Mouse (Mus musculus) forebrain, embryonic 12.5 days (tissue): ENCODE results near the gene Bcl2l12. TPM values are rescaled to one million over a fixed set of nuclear protein-coding genes. Genes with fewer than 3 reads are reported as not detected.

Experiments
- ATAC-seq: fragments of 200-750 bp; cut with Nextera tagmentation; 2 replicates; pipeline ENCODE4 v1.8.0; 2017; ENCODE audit warnings: moderate TSS enrichment; ENCODE audit not compliant: low FRiP score
- H3K27ac ChIP-seq: fragments of 300-500 bp; sonication (generic); 2 replicates; pipeline ENCODE4 v1.5.1; 2016; ENCODE audit warnings: mild to moderate bottlenecking
- H3K27me3 ChIP-seq: fragments of 300-500 bp; sonication (generic); 2 replicates; pipeline ENCODE4 v1.6.1; 2016; ENCODE audit warnings: mild to moderate bottlenecking
- H3K36me3 ChIP-seq: fragments of 300-500 bp; sonication (generic); replicated peaks from 2 replicates; pipeline ENCODE4 v1.6.1; 2016; ENCODE audit warnings: mild to moderate bottlenecking
- H3K4me1 ChIP-seq: fragments of 300-500 bp; sonication (generic); 2 replicates; pipeline ENCODE4 v1.6.1; 2016
- H3K4me2 ChIP-seq: fragments of 300-500 bp; sonication (generic); 2 replicates; pipeline ENCODE4 v1.6.1; 2016; ENCODE audit warnings: mild to moderate bottlenecking, moderate library complexity
- H3K4me3 ChIP-seq: fragments of 300-500 bp; sonication (generic); replicated peaks from 2 replicates; pipeline ENCODE4 v1.5.1; 2016; ENCODE audit warnings: mild to moderate bottlenecking
- H3K9ac ChIP-seq: fragments of 300-500 bp; sonication (generic); 2 replicates; pipeline ENCODE4 v1.6.1; 2016; ENCODE audit warnings: mild to moderate bottlenecking
- H3K9me3 ChIP-seq: fragments of 300-500 bp; sonication (generic); 2 replicates; pipeline ENCODE4 v1.6.1; 2016
- WGBS: fragments of 180-500 bp; shearing (Covaris S2); methylation state at CpG from one replicate; pipeline ENCODE4 v1.1.7; 2016; 5-methylcytosine and 5-hydroxymethylcytosine counted together
- polyA plus RNA-seq: library from polyadenylated mRNA; unstranded; fragments of >200 nt; fragmentation: Nextera tagmentation; extraction: Ambion mirVana; gene quantifications from 2 replicates; pipeline ENCODE4 v1.2.1, GENCODE M21; 2016

Bcl2l12 gene
- polyA plus RNA-seq, 1 experiment from 2014 or later, result 66.4 TPM

DNA sequence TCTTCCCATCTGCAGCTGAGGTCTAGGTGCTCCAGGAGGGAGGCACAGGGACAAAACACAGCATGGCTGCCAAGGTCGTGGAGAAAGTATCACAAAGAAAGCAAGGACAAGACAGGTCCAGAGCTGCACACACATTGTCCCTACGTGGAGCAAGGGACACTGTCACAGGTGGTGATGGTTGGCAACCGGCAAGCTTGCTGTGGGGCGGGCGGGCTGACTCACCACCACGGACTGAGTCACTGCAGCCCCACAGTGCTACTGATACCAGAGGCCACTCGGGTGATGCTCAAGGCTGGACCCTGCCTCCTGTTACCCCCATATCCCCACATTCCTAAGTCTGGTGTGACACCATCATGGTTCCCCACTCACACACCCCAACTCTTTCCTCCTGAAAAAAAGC is 3.9 kb upstream of the Bcl2l12 start:
- no peak overlapping the region for H3K4me2 ChIP-seq
- H3K9ac ChIP-seq, result no peak overlapping the region
- no peak overlapping the region for H3K27ac ChIP-seq
- no peak for ATAC-seq
- H3K27me3 ChIP-seq, result no peaks in the 10 kb centered on the region
- H3K9me3 ChIP-seq, result no peaks in the 10 kb centered on the region
- peaks cover 19% of the 10 kb centered on the region for H3K4me1 ChIP-seq
- H3K4me3 ChIP-seq, result no peak overlapping the region
- H3K36me3 ChIP-seq, result peaks cover 81% of the 10 kb centered on the region
- WGBS, result 89% methylated on average over 7 of the region's 7 CpGs

DNA sequence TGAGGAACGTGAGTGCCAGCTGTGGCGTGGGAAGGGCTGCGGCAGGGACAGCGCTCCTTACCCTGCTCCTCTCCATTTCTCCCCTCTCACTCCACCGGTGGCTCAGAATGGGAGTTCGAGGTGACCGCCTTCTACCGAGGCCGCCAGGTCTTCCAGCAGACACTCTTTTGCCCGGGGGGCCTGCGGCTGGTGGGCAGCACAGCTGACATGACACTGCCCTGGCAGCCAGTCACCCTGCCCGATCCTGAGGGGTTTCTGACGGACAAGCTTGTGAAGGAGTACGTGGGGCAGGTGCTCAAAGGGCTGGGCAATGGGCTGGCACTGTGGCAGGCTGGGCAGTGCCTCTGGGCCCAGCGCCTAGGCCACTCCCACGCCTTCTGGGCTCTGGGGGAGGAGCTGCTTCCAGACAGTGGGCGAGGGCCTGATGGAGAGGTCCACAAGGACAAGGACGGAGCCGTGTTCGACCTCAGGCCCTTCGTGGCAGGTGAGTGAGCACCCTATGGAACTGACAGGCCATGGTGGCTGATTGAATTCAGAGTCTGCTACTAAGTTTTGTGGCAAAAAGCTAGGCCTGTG is 2.1 kb upstream of the Bcl2l12 start:
- Histone ChIP-seq H3K27ac (no peak overlapping the region), H3K4me1 (peaks cover 32% of the 10 kb centered on the region), H3K4me2 (no peak overlapping the region), H3K9ac (peak overlapping the region; percentile 21; the same call in 1 of the 2 replicates), H3K4me3 (0 out of 2 replicates have a peak overlapping the region, but pooled peaks have one; percentile 1), H3K36me3 (peaks cover 62% of the 10 kb centered on the region), H3K9me3 (no peaks in the 10 kb centered on the region), H3K27me3 (no peaks in the 10 kb centered on the region)
- 89% methylated on average over 21 of the region's 21 CpGs for whole genome bisulfite sequencing
- no peak for ATAC-seq

DNA sequence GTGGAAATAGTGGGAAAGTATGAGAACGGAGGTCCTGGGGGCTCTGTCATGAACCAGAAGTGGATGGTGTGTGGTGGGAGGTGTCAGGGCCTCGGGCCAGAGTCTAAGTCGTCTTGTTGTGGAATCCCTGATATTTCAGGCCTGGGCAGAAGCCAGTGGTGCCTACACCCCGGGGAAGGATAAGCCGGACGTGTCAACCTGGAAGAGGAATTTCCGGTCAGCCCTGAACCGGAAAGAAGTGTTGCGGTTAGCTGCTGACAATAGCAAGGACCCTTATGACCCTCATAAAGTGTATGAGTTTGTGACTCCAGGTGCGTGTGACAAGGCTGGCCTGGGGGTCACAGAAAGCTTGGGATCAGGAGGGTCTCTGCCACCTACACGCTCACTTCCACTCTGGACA is 1.2 kb upstream of the Bcl2l12 start:
- no peaks in the 10 kb centered on the region for H3K9me3 ChIP-seq
- 90% methylated on average over 11 of the region's 11 CpGs for WGBS
- ATAC-seq, result no peak
- H3K27me3 ChIP-seq, result no peaks in the 10 kb centered on the region
- peaks cover 62% of the 10 kb centered on the region for H3K36me3 ChIP-seq
- H3K4me2 ChIP-seq, result no peak overlapping the region
- peaks cover 32% of the 10 kb centered on the region for H3K4me1 ChIP-seq
- no peak overlapping the region for H3K4me3 ChIP-seq
- no peak overlapping the region for H3K9ac ChIP-seq
- H3K27ac ChIP-seq, result no peak overlapping the region

DNA sequence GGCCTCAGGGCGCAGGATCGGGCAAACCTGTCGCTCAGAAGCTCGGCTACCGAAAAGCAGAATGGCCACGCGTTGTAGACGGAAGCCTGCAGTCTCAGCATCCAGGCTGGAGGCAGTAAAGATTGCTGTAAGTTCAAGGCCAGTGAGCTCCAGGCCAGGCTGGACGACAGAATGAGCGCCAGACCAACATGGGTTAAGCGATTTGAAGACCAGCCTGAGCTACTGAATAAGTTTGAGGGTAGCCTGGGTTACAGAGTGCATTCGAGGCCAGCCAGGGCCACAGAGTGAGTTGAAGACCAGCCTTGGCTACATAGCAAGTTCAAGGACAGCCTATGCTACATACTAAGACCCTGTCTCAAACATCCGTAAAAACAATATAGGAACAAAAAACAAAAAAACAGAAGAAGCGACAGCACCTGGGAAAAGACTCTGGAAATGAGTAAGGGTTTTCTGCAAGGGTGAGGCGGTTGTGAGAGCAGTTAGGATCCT is 528 bp downstream of the Bcl2l12 start:
- Histone ChIP-seq H3K4me2 (peak overlapping the region; percentile 66), H3K4me1 (peaks cover 32% of the 10 kb centered on the region), H3K9me3 (no peaks in the 10 kb centered on the region), H3K27me3 (no peaks in the 10 kb centered on the region), H3K9ac (peak overlapping the region; percentile 80), H3K36me3 (peaks cover 62% of the 10 kb centered on the region), H3K4me3 (peak overlapping the region; percentile 66), H3K27ac (peak overlapping the region; percentile 82)
- 5% methylated on average over 15 of the region's 15 CpGs for WGBS
- ATAC-seq, result no peak

DNA sequence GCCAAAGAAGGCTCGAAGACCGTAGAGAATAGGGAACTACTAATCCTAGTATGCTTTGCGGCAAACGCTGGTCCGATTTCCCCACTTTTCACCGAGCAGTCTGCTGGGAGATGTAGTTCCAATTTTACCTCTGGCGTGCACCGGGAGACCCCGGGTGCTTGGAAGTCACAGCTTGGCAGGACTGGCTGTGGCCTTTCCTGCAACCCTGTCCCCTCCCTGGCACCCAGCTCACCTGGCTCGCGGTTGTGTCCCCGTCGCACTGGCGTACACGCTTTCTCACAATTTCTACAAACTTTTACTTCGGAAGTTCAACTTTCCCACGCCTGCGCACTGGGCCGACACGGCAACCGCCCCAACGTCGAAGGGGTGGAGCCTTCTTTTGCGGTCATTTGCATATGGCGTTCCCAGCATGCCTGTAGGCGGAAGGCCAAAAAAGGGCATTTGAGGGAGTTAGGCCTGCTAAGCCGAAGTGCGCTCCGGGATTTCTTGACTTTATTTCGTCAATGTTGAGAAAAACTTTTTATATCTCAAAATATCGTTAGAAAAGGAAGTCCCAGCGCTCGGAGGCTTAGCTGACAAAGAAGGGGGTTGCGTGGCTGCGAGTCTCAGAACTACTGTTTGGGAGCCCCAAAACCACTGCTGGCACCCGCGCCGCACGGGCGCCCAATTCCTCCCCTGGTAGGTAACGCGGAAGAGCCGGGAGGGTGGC is 1.1 kb downstream of the Bcl2l12 start, which contains the start of gene Irf3:
TSS of gene Irf3 (plus strand) at position 418 of the 709 bp plus-strand sequence.
- under 1% methylated on average over 43 of the region's 43 CpGs for WGBS
- no peaks in the 10 kb centered on the region for H3K27me3 ChIP-seq
- no peaks in the 10 kb centered on the region for H3K9me3 ChIP-seq
- peak; percentile 92 for ATAC-seq
- peaks cover 32% of the 10 kb centered on the region for H3K4me1 ChIP-seq
- H3K4me3 ChIP-seq, result peak within 1 kb of the TSS; percentile 66
- peak within 1 kb of the TSS; percentile 66 for H3K4me2 ChIP-seq
- peak within 1 kb of the TSS; percentile 80 for H3K9ac ChIP-seq
- H3K27ac ChIP-seq, result peak within 1 kb of the TSS; percentile 82
- H3K36me3 ChIP-seq, result peaks cover 62% of the 10 kb centered on the region

GRCm38 (mm10) chr7:44996672-44997071 is 1.8 kb downstream of the Bcl2l12 start:
- no peak for ATAC-seq
- 18% methylated on average over 10 of the region's 10 CpGs for WGBS
- Histone ChIP-seq H3K4me2 (peak overlapping the region; percentile 66), H3K27me3 (no peaks in the 10 kb centered on the region), H3K9me3 (no peaks in the 10 kb centered on the region), H3K36me3 (peaks cover 62% of the 10 kb centered on the region), H3K4me1 (peaks cover 32% of the 10 kb centered on the region), H3K9ac (peak overlapping the region; percentile 80), H3K4me3 (peak overlapping the region; percentile 66), H3K27ac (peak overlapping the region; percentile 57; the same call in 1 of the 2 replicates)

GRCm38 (mm10) chr7:44986879-44987718 is 11.4 kb downstream of the Bcl2l12 start:
- Histone ChIP-seq H3K4me1 (peaks cover 43% of the 10 kb centered on the region), H3K4me2 (peak overlapping the region; percentile 72), H3K36me3 (peaks cover 35% of the 10 kb centered on the region), H3K4me3 (peak overlapping the region; percentile 96), H3K9ac (peak overlapping the region; percentile 84), H3K9me3 (no peaks in the 10 kb centered on the region), H3K27ac (peak overlapping the region; percentile 95), H3K27me3 (no peaks in the 10 kb centered on the region)
- peak; percentile 22 for ATAC-seq
- WGBS, result under 1% methylated on average over 29 of the region's 29 CpGs

DNA sequence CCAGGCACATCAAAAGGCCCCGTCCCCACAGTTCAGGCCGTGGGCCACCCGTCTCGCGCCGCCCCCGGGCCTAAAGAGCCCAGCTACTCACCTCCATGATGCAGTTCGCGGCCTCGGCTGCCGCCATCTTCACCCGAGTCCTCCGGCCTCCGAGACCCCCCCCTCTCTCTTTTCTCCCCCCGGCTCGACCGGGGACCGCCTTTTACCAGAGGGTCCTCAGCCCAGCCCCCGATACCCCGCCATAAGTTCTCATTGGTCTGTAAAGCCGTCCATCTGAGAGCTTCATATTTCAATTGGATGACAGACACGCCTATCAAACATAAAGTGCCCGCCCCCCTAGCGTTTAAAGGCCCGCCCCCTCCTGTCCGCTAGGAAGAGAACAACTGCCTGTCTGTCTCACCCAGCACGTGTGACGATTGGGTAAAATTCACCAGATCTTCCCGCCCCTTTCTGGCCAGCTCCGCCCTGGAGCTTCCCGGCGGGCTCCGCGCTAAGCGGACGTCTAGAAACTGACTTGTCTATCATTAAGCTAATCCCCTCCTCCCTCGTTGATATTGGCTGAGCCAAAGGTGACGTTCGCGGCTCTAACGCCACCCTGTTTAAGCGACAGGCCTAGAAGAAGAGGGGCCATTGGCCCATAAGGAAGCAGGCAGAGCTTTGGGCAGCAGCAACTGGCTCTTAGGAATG is 12.2 kb downstream of the Bcl2l12 start, which contains the start of gene Prmt1:
TSS of gene Prmt1 (minus strand) at position 377 of the 687 bp plus-strand sequence.
- ATAC-seq, result peak; percentile 96
- no peaks in the 10 kb centered on the region for H3K27me3 ChIP-seq
- peak within 1 kb of the TSS; percentile 97 for H3K9ac ChIP-seq
- H3K27ac ChIP-seq, result peak within 1 kb of the TSS; percentile 95
- H3K4me1 ChIP-seq, result peaks cover 43% of the 10 kb centered on the region
- H3K36me3 ChIP-seq, result peaks cover 35% of the 10 kb centered on the region
- peak within 1 kb of the TSS; percentile 96 for H3K4me3 ChIP-seq
- under 1% methylated on average over 42 of the region's 42 CpGs for WGBS
- no peaks in the 10 kb centered on the region for H3K9me3 ChIP-seq
- H3K4me2 ChIP-seq, result peak within 1 kb of the TSS; percentile 72

- peak overlapping the region; percentile 68 for H3K4me2 ChIP-seq
- H3K27ac ChIP-seq, result peak overlapping the region; percentile 93
- H3K9ac ChIP-seq, result peak overlapping the region; percentile 97
- under 1% methylated on average over 44 of the region's 45 CpGs for WGBS
- ATAC-seq, result peak; percentile 18
- peak overlapping the region; percentile 96 for H3K4me3 ChIP-seq
- no peaks in the 10 kb centered on the region for H3K27me3 ChIP-seq
- H3K9me3 ChIP-seq, result no peaks in the 10 kb centered on the region
- peaks cover 43% of the 10 kb centered on the region for H3K4me1 ChIP-seq
- H3K36me3 ChIP-seq, result peaks cover 36% of the 10 kb centered on the region
These were observed 12.8 kb downstream of the Bcl2l12 start for GRCm38 (mm10) chr7:44985595-44986191.

DNA sequence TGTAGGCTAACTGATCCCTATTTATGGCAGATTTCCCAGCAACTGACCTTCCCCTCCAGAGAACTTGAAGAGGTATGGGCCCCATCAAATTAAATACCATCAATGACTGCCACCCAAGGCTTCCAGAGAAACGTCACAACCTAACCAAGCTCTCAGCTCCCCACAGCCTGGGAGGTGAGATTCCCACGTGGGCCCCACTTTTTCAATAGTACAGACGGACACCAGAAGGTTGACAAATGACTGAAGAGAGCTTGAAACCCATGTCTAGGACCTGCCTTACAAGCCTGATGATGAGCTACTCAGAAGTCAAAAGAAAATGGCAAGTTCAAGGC is 13.7 kb downstream of the Bcl2l12 start:
- Histone ChIP-seq H3K27ac (peak overlapping the region; percentile 93), H3K36me3 (peaks cover 36% of the 10 kb centered on the region)

More for the DNA sequence above, 13.7 kb downstream of the Bcl2l12 start:
- WGBS, result 44% methylated on average over 3 of the region's 3 CpGs
- H3K9me3 ChIP-seq, result no peaks in the 10 kb centered on the region
- no peak for ATAC-seq
- no peaks in the 10 kb centered on the region for H3K27me3 ChIP-seq
- H3K4me2 ChIP-seq, result peak overlapping the region; percentile 68
- H3K9ac ChIP-seq, result peak overlapping the region; percentile 97; the same call in 1 of the 2 replicates
- peaks cover 43% of the 10 kb centered on the region for H3K4me1 ChIP-seq
- H3K4me3 ChIP-seq, result peak overlapping the region; percentile 96
